Mouse (Mus musculus) brain, embryonic 14.5 days (tissue): ENCODE measurements around the gene Dnmt3a.
A peak's percentile ranks its signal among the peaks of the same experiment; 100 is the strongest.

Experiments
- CTCF ChIP-seq: fragments of 200-500 bp; IDR thresholded peaks from 2 replicates; pipeline ENCODE4 v1.5.1; 2012; ENCODE audit warnings: inconsistent platforms, mild to moderate bottlenecking, moderate library complexity, borderline replicate concordance; ENCODE audit not compliant: insufficient read depth, insufficient read length; ENCODE audit errors: extremely low read depth
- POLR2A ChIP-seq: fragments of 200-500 bp; IDR thresholded peaks from 2 replicates; pipeline ENCODE4 v1.6.1; 2012; ENCODE audit warnings: mild to moderate bottlenecking, inconsistent platforms, borderline replicate concordance; ENCODE audit not compliant: poor library complexity, insufficient read depth, insufficient read length, severe bottlenecking; ENCODE audit errors: extremely low read depth

- peak; percentile 76; the same call in 1 of the 2 replicates for TF ChIP-seq CTCF
- no peak for TF ChIP-seq POLR2A
Measured at GRCm38 (mm10) chr12:3926127-3926526, 120.3 kb downstream of the Dnmt3a start.
